Mouse (Mus musculus) heart, adult 8-10 months (tissue): Measurements from ENCODE around the gene Tmem209. TPM values are rescaled to one million over a fixed set of nuclear protein-coding genes. Genes with fewer than 3 reads are reported as not detected.

Source experiments
- DNase-seq: peaks from one replicate; pipeline ENCODE4 v3.0.0; 2022; ENCODE audit warnings: low spot score
- total RNA-seq, 4 experiments: library from RNA; stranded (reverse); gene quantifications; 2 replicates each; pipeline ENCODE4 v1.2.4; 2022

The Tmem209 gene
- total RNA-seq, 4 experiments from 2014 or later, result 7.3 to 12.4 (median 9.5) TPM

DNA sequence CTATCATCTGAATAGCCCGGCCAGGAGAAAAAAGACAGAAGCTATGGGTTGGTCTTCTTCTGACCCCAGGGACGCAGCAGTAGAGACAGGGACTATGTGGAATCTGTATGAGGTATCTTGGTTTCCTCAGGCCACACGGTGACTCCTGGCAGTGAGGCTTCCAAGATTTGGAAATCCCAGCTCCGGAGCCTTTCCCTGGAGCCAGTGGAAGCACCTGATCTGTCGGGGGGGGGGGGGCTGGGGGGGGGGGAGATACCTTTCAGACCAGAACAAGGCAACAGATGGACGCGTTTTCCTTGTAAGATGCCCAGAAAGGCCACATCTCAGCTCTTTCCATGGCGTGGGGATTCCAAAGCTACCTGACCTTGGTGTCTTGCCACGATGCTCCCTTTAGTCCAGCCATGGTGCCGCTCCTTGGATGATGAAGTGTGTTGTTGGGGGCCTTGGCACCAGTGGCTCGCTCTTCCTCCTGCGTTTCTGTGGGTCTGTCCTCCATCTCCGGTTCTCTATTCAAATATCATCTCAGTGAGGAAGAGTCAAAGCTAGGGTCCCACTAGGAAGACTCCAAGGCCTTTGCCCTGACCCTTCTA, 47.7 kb downstream of the Tmem209 start:
- DNase-seq, result no peak

DNA sequence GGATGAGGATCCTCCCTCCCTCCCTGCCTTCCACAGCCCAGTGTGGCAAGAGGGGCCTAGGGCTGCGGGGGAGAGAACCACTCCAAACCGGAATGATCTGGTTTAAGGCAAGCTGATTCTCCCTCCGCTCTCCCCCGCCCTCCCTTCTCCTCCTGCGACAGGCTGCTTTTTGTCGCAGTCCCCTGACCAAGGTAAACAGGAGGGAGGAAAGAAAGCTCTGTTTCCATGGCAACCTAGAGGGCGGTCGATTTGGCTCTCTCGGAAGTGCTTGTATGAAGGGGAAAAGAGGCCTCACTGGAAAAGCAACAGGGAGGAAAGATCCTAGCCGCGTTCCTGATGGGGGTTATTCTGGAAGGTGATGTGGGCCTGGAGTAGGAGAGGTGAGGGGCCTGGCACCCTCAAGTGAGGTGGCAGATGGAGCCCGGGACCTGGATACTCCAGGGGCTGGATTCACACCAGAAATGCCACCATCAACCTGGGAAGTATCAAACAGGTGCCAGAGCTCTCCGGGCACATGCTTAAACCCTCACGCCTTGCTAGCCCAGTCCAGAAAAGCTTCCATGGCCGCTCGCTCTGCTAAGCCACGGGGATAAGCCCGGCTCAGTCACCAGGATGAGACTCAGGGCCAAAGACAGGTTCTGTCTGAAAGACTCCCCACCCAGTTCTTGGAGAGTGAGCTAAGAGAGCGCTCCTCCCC, 48.7 kb downstream of the Tmem209 start:
- no peak for DNase-seq

DNA sequence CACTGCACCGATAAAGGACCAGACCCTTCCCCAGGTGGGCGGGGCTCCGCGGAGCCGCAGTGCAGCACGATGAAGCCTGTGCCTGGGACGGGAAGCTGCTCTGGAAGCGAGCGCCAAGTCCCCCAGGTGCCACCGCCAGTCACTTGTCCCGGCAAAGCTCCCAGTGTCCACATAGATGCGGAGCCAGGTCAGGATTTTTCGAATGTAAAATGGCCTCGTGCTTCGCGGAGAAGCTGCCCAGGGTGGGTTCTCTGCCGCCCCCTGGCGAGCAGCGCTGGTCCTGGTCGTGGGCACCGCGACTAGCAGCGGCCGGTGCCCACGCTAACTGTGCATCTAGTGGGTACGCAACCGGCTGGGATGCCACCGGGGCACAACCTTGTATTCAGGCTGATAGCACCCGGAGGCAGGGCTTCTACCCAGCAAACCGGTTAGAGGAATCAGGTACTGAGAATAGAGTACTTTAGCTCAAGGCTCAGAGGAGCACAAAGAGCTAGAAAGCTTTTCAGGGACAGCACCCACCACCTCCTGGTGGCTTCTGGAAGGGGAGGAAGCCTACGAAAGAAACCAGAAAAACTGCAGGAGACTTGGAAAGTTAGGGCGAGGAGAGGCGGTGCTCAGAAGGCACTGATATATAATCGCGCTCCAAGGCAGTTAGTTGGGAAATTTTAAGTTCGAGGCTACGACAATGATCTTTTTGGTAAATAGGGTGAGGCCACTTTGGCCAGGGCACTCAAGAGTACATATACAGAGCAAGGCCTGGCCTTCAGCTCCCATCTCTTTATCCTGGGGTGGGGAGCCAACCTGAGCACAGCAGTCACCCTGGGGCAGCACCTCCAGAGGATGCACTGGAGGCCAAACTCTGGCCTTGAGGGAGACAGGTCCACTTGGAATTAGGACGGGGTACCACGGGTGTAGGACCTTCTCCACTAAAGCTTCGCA, 49.5 kb downstream of the Tmem209 start:
- DNase-seq, result peak; percentile 69

DNA sequence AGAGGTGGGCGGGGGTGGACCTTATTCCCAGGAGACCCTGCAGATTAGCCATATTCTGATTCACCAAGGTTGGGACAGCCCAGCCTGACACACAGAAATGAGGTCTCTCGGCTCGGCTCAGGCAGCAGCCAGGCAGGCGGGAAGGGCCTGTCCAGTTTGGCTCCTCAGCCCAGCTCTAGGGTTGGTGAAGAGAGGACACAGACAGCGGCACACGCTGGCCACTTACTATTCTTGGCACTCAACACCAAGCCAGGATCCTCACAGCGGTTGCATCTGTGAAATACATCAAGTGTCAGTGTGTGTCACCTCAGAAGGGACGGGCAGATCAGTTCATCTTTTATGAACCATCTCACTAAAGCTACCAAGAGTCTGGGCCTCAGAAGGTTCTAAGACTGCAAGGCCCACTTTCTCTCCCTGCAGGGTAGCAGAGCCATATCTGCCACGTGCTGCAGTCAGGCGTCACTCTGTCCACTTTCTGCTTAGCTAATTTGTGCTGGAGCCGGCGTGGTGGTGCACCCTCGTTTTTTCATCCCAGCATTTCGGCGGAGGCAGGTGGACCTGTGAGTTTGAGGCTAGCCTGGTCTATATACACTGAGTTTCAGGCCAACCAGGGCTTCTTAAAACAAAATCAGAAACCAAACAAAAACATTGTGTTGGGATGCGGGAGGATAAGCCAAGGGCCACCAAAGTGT, 50.4 kb downstream of the Tmem209 start:
- DNase-seq, result no peak

DNA sequence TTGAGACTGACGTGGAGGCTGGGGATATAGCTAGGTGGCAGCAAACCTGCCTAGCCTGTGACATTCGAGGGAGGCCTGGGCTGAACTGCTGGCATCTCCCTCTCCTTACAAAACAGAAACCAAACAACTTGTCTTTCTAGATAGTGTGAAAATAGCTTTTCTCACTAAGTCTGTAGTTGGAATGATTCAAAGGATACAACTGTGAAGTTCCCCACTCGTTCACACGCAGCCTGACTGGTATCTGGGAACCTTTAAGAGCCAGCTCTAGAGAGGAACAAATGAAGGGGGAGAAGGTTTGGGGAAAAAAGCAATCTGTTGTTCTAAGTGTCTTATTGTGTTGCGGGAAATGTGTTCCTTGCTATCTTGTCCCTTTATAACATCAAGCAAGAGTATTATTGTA, 51.0 kb downstream of the Tmem209 start:
- DNase-seq, result no peak

DNA sequence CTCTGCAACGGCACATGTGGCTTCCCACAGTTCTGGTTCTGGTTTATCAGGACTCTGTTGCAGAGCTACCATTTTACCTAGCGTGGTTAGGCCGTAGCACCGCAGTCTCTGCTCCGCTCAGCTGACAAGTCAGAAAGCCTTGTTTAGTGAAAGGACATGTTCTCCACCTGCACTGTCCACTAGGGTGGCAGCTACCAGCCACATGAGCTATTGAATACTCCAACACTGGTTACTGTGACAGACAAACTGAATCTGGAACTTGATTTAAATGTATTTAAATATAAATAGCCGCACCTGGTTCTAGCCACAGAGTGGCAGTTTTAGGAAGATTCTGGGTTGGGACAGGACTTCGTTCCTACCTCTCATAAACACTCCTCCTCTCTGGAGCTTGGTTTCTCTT, 52.6 kb downstream of the Tmem209 start:
- no peak for DNase-seq

DNA sequence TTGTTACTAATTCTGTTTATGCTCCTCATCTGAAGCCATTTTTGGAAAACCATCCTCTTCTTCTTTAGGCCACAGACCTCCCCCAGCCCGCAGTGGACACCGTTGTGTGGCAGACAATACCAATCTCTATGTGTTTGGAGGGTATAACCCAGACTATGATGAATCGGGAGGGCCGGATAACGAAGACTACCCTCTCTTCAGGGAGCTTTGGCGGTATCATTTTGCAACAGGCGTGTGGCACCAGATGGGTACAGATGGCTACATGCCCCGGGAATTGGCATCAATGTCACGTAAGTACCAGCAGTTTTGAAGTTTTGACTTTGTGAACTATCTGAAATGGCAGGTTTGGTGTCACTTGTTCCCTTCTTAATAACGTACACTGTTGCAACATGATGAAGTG, 70.0 kb downstream of the Tmem209 start:
- no peak for DNase-seq

DNA sequence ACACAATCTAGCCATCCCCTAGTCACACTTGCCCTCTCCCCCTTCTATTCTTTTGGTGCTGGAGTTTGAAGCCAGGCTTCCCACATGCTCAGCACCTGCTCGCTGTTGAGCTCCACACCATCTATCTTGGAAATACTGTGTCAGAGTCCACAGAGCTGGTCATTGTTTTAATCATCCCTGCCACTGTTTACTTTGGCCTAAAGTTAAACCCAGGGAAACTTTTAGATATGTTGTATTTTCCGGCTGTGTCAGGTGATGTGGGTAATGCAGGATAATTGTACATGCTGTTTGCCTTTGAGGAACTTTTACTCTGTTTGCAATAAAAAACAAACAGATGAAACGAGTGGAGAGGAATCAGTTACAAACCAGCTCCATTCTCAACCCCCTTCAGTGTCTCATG, 72.5 kb downstream of the Tmem209 start:
- no peak for DNase-seq

DNA sequence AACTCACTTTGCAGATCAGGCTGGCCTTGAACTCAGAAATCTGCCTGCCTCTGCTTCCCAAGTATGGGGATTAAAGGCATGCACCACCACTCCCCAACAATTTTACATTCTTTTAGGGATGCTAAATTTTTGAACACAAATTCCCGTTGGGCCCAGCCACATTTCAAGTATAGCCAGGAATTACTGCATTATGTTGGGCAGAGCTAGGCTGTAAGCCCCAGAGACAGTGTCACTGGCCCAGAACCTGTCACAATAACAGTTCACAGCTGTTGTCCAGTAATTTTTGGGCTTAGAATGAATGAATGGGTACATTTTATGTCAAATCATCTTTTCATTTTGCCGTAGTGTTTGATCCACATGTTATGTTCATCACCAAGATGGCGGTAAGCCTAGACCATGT, 73.1 kb downstream of the Tmem209 start:
- DNase-seq, result no peak

DNA sequence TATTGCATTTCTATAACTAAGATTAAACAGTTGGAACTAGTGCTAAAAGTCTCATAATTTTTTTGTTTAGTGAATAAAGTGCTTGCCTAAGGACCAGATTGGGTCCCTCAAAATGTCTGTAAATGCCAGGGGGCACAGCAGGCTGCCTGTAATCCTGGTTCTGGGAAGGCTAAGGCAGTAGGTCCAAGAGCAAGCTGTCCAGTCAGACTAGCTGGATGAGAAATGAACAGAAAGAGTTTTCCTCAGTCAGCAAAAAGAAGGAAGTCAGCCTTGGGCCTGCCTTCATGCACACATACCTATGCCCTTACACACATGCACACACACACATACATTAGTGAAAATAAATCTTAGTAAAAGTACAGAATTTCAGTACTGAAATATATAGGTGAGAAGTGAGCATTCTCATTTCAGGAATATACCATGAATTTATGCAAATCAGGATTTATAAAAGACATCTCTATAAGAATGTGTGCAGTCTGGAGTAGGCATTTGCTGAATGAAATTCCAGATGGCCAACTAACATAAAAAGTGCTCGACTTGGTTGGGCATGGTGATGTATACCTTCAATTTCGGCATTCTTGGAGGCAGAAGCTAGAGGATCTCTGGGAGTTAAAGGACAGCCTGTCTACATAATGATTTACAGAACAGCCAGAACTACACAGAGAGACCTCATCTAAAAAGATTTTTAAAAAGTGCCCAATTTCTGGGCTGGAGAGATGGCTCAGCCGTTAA, 77.0 kb downstream of the Tmem209 start:
- no peak for DNase-seq

Other genes starting within 250 kb of the Tmem209 start
- 10 to 100 TPM; 59.8 to 73.0 (median 62.5) TPM for gene Ube2h, start 205.2 kb downstream of the Tmem209 start, total RNA-seq
- 10 to 100 TPM; 14.5 to 18.4 (median 16.6) TPM for gene Zc3hc1, start 118.8 kb downstream of the Tmem209 start, total RNA-seq
- gene Klhdc10, start 107.9 kb downstream of the Tmem209 start, total RNA-seq, result 10 to 100 TPM; 45.4 to 55.7 (median 50.9) TPM
- gene Ssmem1, start 66 bp upstream of the Tmem209 start, total RNA-seq, result under 1 TPM in 1 of 4 experiments, not detected in 3; 0.40 TPM
- under 1 TPM in 1 of 4 experiments, not detected in 3; 0.31 TPM for gene Cpa2, start 31.8 kb upstream of the Tmem209 start, total RNA-seq
- gene Cpa4, start 58.6 kb upstream of the Tmem209 start, total RNA-seq, result not detected
- not detected for gene Cpa5, start 101.2 kb upstream of the Tmem209 start, total RNA-seq
- gene Cpa1, start 129.4 kb upstream of the Tmem209 start, total RNA-seq, result under 1 TPM in 2 of 4 experiments, not detected in 2; 0.19 to 0.20 TPM
- gene Cep41, start 184.0 kb upstream of the Tmem209 start, total RNA-seq, result 1 to 10 TPM; 1.5 to 3.4 (median 2.1) TPM
- gene Mest, start 213.8 kb upstream of the Tmem209 start, total RNA-seq, result 1 to 10 TPM; 3.2 to 9.2 (median 7.6) TPM